Mouse (Mus musculus) brain, adult 10 weeks (tissue): ENCODE data around the gene Zfp180. TPM values are rescaled to one million over a fixed set of nuclear protein-coding genes. Genes with fewer than 3 reads are reported as not detected.

Experiments
- polyA plus RNA-seq: library from polyadenylated mRNA; stranded (reverse); fragments of 350-450 nt; fragmentation: Illumina TruSeq; extraction: RNeasy Lipid Tissue Mini Kit (QIAGEN cat#74804); gene quantifications from one replicate; pipeline ENCODE4 v1.2.3, GENCODE M21; 2015; ENCODE audit warnings: low read depth, low replicate concordance

Gene Zfp180
- polyA plus RNA-seq: 46.3 TPM

DNA sequence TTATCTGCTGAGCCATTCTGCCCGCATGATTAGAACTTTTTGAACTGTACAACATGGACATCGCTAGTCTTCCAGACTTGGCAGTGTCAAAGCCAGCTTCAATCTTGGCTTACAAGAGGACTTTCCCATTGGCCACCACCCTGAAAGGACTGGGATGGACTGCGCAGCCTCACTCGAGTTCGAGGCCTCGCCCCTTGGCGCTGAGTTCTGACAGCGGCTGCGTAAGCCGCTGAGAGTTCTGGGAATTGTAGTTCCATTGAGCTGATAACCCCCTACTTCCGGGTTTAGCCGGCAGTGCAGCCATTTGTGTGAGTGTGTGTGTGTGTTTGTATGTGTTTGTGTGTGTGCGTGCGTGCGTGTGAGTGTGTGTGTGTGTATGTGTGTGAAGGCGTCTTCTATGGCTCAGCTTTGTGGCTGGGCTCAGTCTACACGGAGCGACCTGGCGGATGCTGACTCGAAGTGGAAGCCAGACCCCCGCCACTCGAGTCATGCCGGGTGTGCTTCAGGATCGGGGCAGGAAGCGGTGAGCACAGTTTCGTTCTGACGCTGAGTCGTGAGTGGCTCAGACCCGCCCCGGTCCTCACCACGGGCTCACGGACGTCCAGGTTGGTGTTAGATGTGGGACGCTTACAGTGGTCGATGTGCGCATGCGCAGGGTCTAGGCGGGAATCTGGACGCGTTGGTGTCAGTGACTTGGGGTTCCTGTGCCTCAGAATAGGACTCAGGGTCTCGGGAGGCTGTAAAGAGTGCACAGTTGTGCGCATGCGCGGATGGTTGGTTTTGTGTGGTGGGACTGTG, at the start of gene Zfp180:
Gene Zfp180, plus strand, starts transcription at position 291 of the 798 bp plus-strand sequence.

DNA sequence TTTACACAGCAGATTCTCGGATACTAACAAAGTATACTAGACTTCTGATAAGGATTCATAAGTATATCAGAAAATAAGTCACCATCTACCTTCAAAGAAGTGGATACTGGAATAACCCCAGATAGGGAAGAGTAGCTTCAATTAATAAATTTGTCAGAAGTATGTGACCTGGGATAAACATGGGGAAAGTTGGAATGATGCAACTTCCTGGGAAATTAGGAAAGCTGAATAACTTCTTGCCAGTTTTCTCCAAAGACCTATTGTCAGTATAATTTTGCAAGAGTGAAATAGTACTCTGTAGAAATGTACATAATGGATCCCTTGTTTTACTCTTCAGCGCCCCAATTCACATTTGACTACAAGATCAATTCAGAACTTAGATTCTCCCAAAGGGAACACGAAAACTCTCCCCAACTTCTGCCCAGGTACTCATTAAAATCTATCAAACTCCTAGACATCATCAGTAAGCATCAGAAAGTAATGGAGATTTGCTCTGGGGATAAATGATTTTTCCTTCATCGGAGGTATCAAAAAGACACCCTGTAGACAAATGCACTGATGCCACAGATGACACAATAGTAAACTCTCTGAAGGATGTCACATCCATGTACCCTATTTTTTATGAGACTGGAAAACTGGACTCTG, 28.9 kb upstream of the Zfp180 start, which contains the start of gene Vmn1r183:
Gene Vmn1r183, plus strand, starts transcription at position 595 of the 645 bp plus-strand sequence.

DNA sequence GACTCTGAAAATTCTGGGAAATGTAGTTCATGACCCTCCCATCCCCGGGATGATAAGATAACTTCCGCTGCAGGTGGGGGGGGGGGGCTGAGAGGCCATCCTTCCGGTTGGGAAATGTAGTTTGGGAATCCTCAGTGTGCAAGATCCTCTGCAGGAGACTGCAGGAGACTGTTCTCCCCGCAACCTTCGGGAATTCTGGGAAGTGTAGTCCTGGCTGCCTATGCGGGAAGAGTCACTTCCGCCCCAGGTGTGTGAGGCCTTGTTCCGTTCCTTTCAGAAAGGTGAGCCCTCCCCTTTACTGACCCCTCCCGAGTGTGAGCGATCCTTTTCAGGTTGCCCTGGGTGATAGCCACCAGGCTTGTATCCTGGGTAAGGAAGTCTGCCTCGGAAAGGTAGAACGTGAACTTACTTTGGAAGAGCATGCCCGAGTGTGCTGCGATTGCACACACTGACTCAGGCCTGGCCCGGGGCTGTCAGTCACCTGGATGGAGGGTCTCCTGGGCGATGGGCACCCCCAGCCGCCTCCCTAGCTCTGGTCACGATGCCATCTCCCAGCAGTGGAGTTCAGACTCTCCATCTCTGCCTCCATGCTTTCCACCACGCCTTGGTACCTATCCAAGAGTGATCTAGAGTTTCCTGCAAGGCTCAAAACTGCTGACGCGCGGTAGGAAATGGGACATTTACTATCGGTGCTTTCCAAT, 30.6 kb downstream of the Zfp180 start, which contains the start of gene Zfp112:
Gene Zfp112, plus strand, starts transcription at position 159 of the 701 bp plus-strand sequence.

DNA sequence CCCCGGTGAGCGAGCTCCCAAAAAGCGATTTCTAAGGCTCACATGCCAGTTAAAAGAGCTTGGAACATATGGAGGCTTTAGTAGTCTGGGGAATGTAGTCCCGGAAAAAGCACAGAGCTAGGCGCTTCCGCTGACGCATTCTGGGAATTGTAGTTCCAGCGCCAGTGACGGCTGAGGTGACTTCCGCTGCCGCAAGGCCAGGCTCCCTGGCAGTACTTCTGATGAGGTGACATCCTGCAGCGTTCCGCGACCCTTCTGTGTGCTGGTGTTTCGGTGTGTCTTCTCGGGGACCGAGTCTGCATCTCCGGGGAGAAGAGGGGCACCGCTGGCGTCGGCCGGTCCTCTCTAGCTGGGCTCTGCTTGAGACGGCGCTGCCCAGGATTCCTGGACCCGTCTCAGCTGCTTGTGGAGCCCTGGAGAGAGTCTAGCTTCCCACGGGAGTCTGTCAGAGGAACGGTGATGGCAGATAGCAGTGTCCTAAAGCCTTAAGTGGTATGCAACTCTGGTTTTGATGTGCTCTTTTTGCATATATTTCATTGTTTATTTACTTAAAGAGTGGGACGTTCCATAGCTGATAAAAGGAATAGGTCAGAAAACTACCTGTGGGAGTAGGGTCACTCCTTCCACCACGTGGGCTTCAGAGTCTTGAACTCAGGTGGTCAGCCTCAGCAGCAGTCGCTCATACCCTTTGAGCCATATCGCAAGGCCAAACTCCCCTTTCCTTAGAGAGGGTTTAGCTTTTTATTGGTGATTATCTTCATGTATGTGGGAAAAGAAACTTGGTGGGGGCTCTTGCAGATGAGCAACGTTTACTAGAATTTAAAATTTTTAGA, 52.5 kb downstream of the Zfp180 start, which contains the start of gene Zfp235:
Gene Zfp235, plus strand, starts transcription at position 174 of the 833 bp plus-strand sequence.

Other genes starting within 250 kb of the Zfp180 start
- not detected for gene Vmn1r176, start 244.6 kb upstream of the Zfp180 start, polyA plus RNA-seq
- gene Vmn1r177, start 215.5 kb upstream of the Zfp180 start, polyA plus RNA-seq: not detected
- not detected for gene Vmn1r178, start 189.9 kb upstream of the Zfp180 start, polyA plus RNA-seq
- gene Vmn1r179, start 154.9 kb upstream of the Zfp180 start, polyA plus RNA-seq: not detected
- gene Vmn1r180, start 131.3 kb upstream of the Zfp180 start, polyA plus RNA-seq: not detected
- not detected for gene Vmn1r181, start 107.3 kb upstream of the Zfp180 start, polyA plus RNA-seq
- gene V1rd19, start 80.2 kb upstream of the Zfp180 start, polyA plus RNA-seq: not detected
- gene Vmn1r183, start 28.7 kb upstream of the Zfp180 start, polyA plus RNA-seq: not detected
- gene Zfp112, start 30.4 kb downstream of the Zfp180 start, polyA plus RNA-seq: 7.9 TPM
- gene Zfp235, start 52.2 kb downstream of the Zfp180 start, polyA plus RNA-seq: 13.9 TPM
- 3.5 TPM for gene Zfp114, start 93.1 kb downstream of the Zfp180 start, polyA plus RNA-seq
- gene Zfp111, start 129.5 kb downstream of the Zfp180 start, polyA plus RNA-seq: 6.0 TPM
- gene Zfp109, start 155.6 kb downstream of the Zfp180 start, polyA plus RNA-seq: 6.1 TPM
- 6.8 TPM for gene Zfp108, start 172.9 kb downstream of the Zfp180 start, polyA plus RNA-seq
- gene Zfp93, start 188.5 kb downstream of the Zfp180 start, polyA plus RNA-seq: 8.8 TPM
- 22.7 TPM for gene Zfp61, start 219.3 kb downstream of the Zfp180 start, polyA plus RNA-seq
- gene Zfp94, start 234.7 kb downstream of the Zfp180 start, polyA plus RNA-seq: 17.8 TPM